Mouse (Mus musculus) right cerebral cortex, postnatal 14 days (tissue): ENCODE data around the gene Zscan4-ps1.
"Not testable (repeated sequence)": the region's sequence is repeated elsewhere in the genome, so short reads cannot be mapped to it uniquely, and the experiment has no call there.

Experiments
- DNase-seq: peaks from one replicate; pipeline ENCODE4 v3.0.0; 2022

Gene Zscan4-ps1

GRCm38 (mm10) chr7:11069591-11069990 lies at the start of gene Zscan4-ps1:
Zscan4-ps1 (minus strand) TSS chr7:11069691.
- not testable (repeated sequence) for DNase-seq
